Mouse (Mus musculus) layer of hippocampus, adult 8-10 months (tissue): Measurements from ENCODE around the gene Ddx39b. TPM values are rescaled to one million over a fixed set of nuclear protein-coding genes. Genes with fewer than 3 reads are reported as not detected.
"Not testable (repeated sequence)": the region's sequence is repeated elsewhere in the genome, so short reads cannot be mapped to it uniquely, and the experiment has no call there.

Experiments used
- DNase-seq, 2 experiments: peaks; one replicate each; pipeline ENCODE4 v3.0.0; 2022; ENCODE audit warnings: low spot score in 2 of 2
- total RNA-seq, 4 experiments: library from RNA; stranded (reverse); gene quantifications; 2 replicates each; pipeline ENCODE4 v1.2.4; 2022

The Ddx39b gene
- total RNA-seq, 4 experiments from 2014 or later: 216 to 231 (median 222) TPM

GRCm38 (mm10) chr17:35219601-35220041, 21.9 kb upstream of the Ddx39b start:
- no peak for DNase-seq

- DNase-seq: no peak
These were observed 21.2 kb upstream of the Ddx39b start, which contains the start of gene Gm16181 for GRCm38 (mm10) chr17:35220156-35220952. Gene Gm16181 (plus strand): TSS chr17:35220834.

- no peak for DNase-seq
These were observed 19.2 kb upstream of the Ddx39b start for GRCm38 (mm10) chr17:35222299-35222698.

- DNase-seq: no peak
These were observed 16.9 kb upstream of the Ddx39b start for GRCm38 (mm10) chr17:35224641-35225040.

- DNase-seq: no peak
These were observed 16.1 kb upstream of the Ddx39b start for GRCm38 (mm10) chr17:35225456-35225855.

GRCm38 (mm10) chr17:35226561-35227046, 14.9 kb upstream of the Ddx39b start:
- no peak for DNase-seq

- no peak for DNase-seq
These were observed 10.5 kb upstream of the Ddx39b start for GRCm38 (mm10) chr17:35231022-35231421.

GRCm38 (mm10) chr17:35232043-35232442, 9.5 kb upstream of the Ddx39b start:
- DNase-seq: peak in 1 of 2 experiments; percentile 88

- DNase-seq: no peak
These were observed 8.9 kb upstream of the Ddx39b start for GRCm38 (mm10) chr17:35232659-35233058.

- no peak for DNase-seq
These were observed 8.2 kb upstream of the Ddx39b start, which contains the start of gene Atp6v1g2 for GRCm38 (mm10) chr17:35233114-35233980. Gene Atp6v1g2 (plus strand): TSS chr17:35233660.

GRCm38 (mm10) chr17:35234090-35234489, 7.5 kb upstream of the Ddx39b start:
- not testable (repeated sequence) for DNase-seq

- DNase-seq: no peak
These were observed 6.6 kb upstream of the Ddx39b start for GRCm38 (mm10) chr17:35234903-35235302.

- peak; percentile 92 to 93 for DNase-seq
These were observed 5.7 kb upstream of the Ddx39b start, which contains the start of gene Nfkbil1 for GRCm38 (mm10) chr17:35235614-35236389. Gene Nfkbil1 (minus strand): TSS chr17:35235792.

GRCm38 (mm10) chr17:35236390-35236746, 5.2 kb upstream of the Ddx39b start:
- DNase-seq: peak; percentile 97 to 99

GRCm38 (mm10) chr17:35236996-35237395, 4.5 kb upstream of the Ddx39b start:
- DNase-seq: no peak

- DNase-seq: no peak
These were observed 4.0 kb upstream of the Ddx39b start for GRCm38 (mm10) chr17:35237504-35237903.

GRCm38 (mm10) chr17:35239700-35240099, 1.8 kb upstream of the Ddx39b start:
- no peak for DNase-seq

GRCm38 (mm10) chr17:35240384-35241304, 902 bp upstream of the Ddx39b start:
- DNase-seq: no peak

GRCm38 (mm10) chr17:35242015-35242941, 732 bp downstream of the Ddx39b start:
- peak in 1 of 2 experiments; percentile 69 for DNase-seq
